Mouse (Mus musculus) brain, embryonic 14.5 days (tissue): ENCODE results near the gene Gm43720. TPM values are rescaled to one million over a fixed set of nuclear protein-coding genes. Genes with fewer than 3 reads are reported as not detected.
"Not testable (repeated sequence)": the region's sequence is repeated elsewhere in the genome, so short reads cannot be mapped to it uniquely, and the experiment has no call there.

Source experiments
- DNase-seq: peaks from one replicate; pipeline ENCODE4 v3.0.0-alpha.2; 2011; ENCODE audit warnings: low read depth
- CTCF ChIP-seq: fragments of 200-500 bp; IDR thresholded peaks from 2 replicates; pipeline ENCODE4 v1.5.1; 2012; ENCODE audit warnings: inconsistent platforms, mild to moderate bottlenecking, moderate library complexity, borderline replicate concordance; ENCODE audit not compliant: insufficient read depth, insufficient read length; ENCODE audit errors: extremely low read depth
- POLR2A ChIP-seq: fragments of 200-500 bp; IDR thresholded peaks from 2 replicates; pipeline ENCODE4 v1.6.1; 2012; ENCODE audit warnings: mild to moderate bottlenecking, inconsistent platforms, borderline replicate concordance; ENCODE audit not compliant: poor library complexity, insufficient read depth, insufficient read length, severe bottlenecking; ENCODE audit errors: extremely low read depth
- polyA plus RNA-seq: library from polyadenylated mRNA; depleted of rRNA; stranded (reverse); fragments of >200 nt; gene quantifications from 2 replicates; pipeline ENCODE4 v1.2.3, GENCODE M21; 2012; rRNA removed

Gene Gm43720
- polyA plus RNA-seq, 1 experiment = 0.48 TPM

DNA sequence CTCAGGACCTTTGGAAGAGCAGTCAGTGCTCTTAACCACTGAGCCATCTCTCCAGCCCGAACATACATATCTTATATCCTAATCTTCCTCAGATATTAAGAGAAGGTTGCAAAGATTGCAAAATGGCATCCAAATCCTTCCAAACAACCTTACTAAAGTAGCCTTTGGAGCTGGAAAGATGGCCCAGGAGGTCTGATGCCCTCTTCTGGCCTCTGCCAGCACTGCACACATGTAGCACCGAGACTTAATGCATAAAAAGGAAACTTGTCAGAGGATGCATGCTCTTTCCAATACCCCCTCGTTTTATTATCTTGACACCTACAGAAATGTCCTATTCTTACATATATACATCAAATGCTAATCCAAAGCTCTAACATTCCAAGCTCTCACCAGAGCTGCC, 51.7 kb downstream of the Gm43720 start:
- TF ChIP-seq CTCF (peak; percentile 45; the same call in 1 of the 2 replicates), POLR2A (no peak)
- DNase-seq = peak; percentile 5

GRCm38 (mm10) chr5:138227367-138227766, 52.4 kb downstream of the Gm43720 start:
- no peak for DNase-seq
- TF ChIP-seq CTCF (no peak), POLR2A (no peak)

GRCm38 (mm10) chr5:138226491-138226890, 53.3 kb downstream of the Gm43720 start:
- TF ChIP-seq CTCF (no peak), POLR2A (no peak)
- DNase-seq = no peak

GRCm38 (mm10) chr5:138225700-138226099, 54.1 kb downstream of the Gm43720 start, which contains the start of gene Nxpe5:
TSS of gene Nxpe5 (plus strand) at chr5:138225898.
- DNase-seq = no peak
- TF ChIP-seq POLR2A (no peak), CTCF (no peak)

DNA sequence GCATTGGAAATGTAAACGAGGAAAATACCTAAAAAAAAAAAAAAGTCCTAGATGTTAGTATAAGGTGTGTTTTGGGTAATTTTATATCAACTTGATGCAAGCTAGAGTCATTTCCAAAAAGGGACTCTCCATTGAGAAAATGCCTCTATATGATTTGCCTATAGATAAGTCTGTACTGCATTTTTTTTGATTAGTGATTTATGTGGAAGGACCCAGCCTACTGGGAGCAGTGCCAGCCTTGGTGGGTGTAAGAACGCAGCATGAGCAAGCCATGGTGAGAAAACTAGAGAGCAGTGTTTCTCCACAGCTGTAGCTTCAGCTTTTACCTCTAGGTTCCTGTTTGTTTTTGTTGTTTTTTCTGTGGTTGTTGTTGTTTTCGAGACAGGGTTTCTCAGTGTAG, 56.5 kb downstream of the Gm43720 start:
- TF ChIP-seq CTCF = no peak
- no peak for TF ChIP-seq POLR2A
- peak; percentile 1 for DNase-seq

DNA sequence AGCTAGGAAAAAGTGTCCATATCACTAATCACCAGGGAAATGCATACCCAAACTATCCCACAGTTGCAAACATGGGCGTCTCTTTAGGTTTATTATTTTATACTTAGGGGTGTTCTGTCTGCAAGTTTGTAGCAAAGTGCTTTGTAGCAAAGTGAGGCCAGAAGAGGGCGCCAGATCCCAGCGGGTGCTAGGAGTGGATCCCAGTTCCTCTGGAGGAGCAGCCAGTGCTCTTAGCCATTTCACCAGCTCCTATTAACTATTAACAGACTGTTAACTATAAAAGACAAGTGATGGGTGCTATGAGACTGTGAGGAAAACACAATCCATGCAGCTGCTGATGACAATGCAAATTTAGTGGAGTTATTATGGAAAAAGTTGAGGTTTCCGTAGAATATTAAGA, 57.6 kb downstream of the Gm43720 start:
- DNase-seq = peak; percentile 76
- TF ChIP-seq CTCF (peak; percentile 85), POLR2A (no peak)

- TF ChIP-seq CTCF (no peak), POLR2A (no peak)
- no peak for DNase-seq
Observed at GRCm38 (mm10) chr5:138219864-138220263, 59.9 kb downstream of the Gm43720 start.

DNA sequence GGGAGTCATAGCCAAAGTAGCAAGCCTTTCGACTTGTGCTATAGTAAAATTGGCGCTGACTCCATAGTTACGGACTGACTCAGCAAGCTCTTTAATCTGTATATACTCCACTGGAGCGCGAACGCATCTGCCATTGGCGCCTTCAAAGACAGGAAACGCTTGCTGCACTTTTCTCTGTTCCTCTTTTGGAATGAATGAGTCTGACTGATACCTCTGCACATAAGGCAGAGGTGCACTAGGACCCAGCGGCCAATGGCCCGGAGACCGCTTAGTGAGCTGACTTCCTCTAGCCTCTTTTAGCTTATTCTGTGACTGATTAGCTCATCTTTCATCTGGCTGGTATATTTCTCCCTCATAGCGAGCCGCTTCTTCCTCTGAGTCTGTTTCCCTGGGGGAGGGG, 63.1 kb downstream of the Gm43720 start:
- not testable (repeated sequence) for DNase-seq

Other genes with a start within 250 kb of the Gm43720 start
- not detected in 2 replicates for gene Smok3c, start 226.8 kb downstream of the Gm43720 start, polyA plus RNA-seq
- 15.8 and 24.1 TPM in 2 replicates for gene Zkscan1, start 194.9 kb downstream of the Gm43720 start, polyA plus RNA-seq
- gene Zscan21, start 163.1 kb downstream of the Gm43720 start, polyA plus RNA-seq = 63.8 and 66.3 TPM in 2 replicates
- gene Zfp113, start 124.2 kb downstream of the Gm43720 start, polyA plus RNA-seq = 10.3 and 11.9 TPM in 2 replicates
- 134 and 144 TPM in 2 replicates for gene Cops6, start 118.9 kb downstream of the Gm43720 start, polyA plus RNA-seq
- gene Ap4m1, start 108.0 kb downstream of the Gm43720 start, polyA plus RNA-seq = 60.2 and 77.6 TPM in 2 replicates
- gene Mcm7, start 107.5 kb downstream of the Gm43720 start, polyA plus RNA-seq = 111 and 146 TPM in 2 replicates
- 89.7 and 128 TPM in 2 replicates for gene Taf6, start 92.5 kb downstream of the Gm43720 start, polyA plus RNA-seq
- gene Cnpy4, start 92.5 kb downstream of the Gm43720 start, polyA plus RNA-seq = 20.6 and 22.7 TPM in 2 replicates
- gene Mblac1, start 85.6 kb downstream of the Gm43720 start, polyA plus RNA-seq = 10.3 and 11.8 TPM in 2 replicates
- gene Nxpe5, start 54.1 kb downstream of the Gm43720 start, polyA plus RNA-seq = 0.03 and 0.04 TPM in 2 replicates
- gene Lamtor4, start 24.5 kb downstream of the Gm43720 start, polyA plus RNA-seq = 120 and 151 TPM in 2 replicates
- 131 and 172 TPM in 2 replicates for gene BC037034, start 15.9 kb downstream of the Gm43720 start, polyA plus RNA-seq
- 0.58 and 0.63 TPM in 2 replicates for gene Gal3st4, start 7.1 kb downstream of the Gm43720 start, polyA plus RNA-seq
- gene Gpc2, start within 50 bp of the Gm43720 start, polyA plus RNA-seq = 564 and 797 TPM in 2 replicates
- gene Stag3, start 282 bp upstream of the Gm43720 start, polyA plus RNA-seq = 19.6 TPM in 2 replicates
- 0.06 and 0.25 TPM in 2 replicates for gene Pvrig, start 62.0 kb upstream of the Gm43720 start, polyA plus RNA-seq
- 32.1 and 39.5 TPM in 2 replicates for gene Zfp157, start 161.5 kb upstream of the Gm43720 start, polyA plus RNA-seq